Mouse (Mus musculus): Measurements from ENCODE around the gene Otud1. TPM values are rescaled to one million over a fixed set of nuclear protein-coding genes. Genes with fewer than 3 reads are reported as not detected.
A peak's percentile ranks its signal among the peaks of the same experiment; 100 is the strongest.

Gene Otud1
- polyA plus RNA-seq, 1 experiment from 2014 or later = 5.2 TPM

DNA sequence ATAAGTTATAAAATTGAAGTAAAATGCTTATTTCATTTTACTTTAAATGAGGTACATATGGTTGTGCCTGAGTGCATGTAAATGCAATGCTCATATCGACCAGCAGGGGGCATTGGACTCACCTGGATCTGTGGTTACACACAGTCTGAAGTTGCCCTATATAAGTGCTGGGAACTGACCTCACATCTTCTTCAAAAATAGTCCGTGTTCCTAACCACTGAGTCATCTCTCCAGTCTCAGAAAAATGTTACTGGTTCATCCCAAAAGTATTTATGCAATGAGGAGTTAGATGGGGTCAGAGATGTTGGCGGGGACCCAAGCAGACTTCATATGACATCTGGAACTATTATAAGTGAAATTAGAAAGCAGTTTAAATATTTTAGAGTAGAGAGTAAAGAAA, 25.4 kb downstream of the Otud1 start:
- Histone ChIP-seq H3K4me2 (no peak overlapping the region), H3K27me3 (replicated peaks) (no peaks in the 10 kb centered on the region), H3K9me3 (0 out of 2 replicates have a peak, but pooled peaks cover 6% of the 10 kb centered on the region), H3K9ac (no peak overlapping the region), H3K4me1 (peaks cover 13% of the 10 kb centered on the region), H3K4me3 (no peak overlapping the region), H3K27ac (replicated peaks) (no peak overlapping the region), H3K36me3 (no peaks in the 10 kb centered on the region)
- WGBS = 49% methylated on average over 3 of the region's 3 CpGs
- ATAC-seq (ENCODE audit: extremely low read depth, insufficient number of reproducible peaks, low FRiP score, low TSS enrichment) = no peak

DNA sequence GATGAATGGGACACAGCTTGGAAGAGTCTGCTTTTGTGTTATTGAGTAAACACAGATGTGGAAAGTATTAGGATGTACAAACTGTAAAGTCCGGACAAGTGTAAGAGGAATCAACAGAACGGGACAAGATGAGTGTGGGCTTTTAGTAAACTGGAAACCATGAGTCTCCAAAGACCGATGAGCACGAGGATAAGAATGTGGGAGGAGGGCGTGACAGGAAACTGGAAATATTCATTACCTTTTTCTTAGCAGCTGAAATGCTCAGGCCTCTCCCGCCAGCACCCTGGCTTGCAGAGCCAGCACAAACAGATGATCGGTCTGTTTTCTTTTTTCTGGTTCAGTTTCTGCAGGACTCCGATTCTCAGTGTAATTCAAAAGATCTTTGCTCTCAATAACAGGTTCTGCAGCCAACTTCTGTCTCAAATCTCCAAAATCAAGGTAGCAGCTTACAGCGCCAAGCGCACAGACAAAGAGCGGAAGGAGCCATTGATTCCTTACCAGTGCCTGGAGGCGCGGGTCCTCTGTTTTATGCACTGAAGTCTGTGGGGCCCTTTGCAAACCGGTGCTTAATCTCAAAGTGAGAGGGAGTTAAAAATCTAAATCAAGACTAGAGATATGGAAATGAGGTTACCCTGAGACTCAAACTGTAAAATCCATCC, 28.1 kb downstream of the Otud1 start:
- no peak overlapping the region for H3K27ac ChIP-seq (replicated peaks)
- H3K36me3 ChIP-seq = no peaks in the 10 kb centered on the region
- WGBS = 59% methylated on average over 14 of the region's 14 CpGs
- H3K4me1 ChIP-seq = peaks cover 25% of the 10 kb centered on the region
- no peaks in the 10 kb centered on the region for H3K27me3 ChIP-seq (replicated peaks)
- H3K9me3 ChIP-seq = 0 out of 2 replicates have a peak, but pooled peaks cover 6% of the 10 kb centered on the region
- no peak for ATAC-seq (ENCODE audit: extremely low read depth, insufficient number of reproducible peaks, low FRiP score, low TSS enrichment)
- H3K4me3 ChIP-seq = no peak overlapping the region
- no peak overlapping the region for H3K4me2 ChIP-seq
- no peak overlapping the region for H3K9ac ChIP-seq

DNA sequence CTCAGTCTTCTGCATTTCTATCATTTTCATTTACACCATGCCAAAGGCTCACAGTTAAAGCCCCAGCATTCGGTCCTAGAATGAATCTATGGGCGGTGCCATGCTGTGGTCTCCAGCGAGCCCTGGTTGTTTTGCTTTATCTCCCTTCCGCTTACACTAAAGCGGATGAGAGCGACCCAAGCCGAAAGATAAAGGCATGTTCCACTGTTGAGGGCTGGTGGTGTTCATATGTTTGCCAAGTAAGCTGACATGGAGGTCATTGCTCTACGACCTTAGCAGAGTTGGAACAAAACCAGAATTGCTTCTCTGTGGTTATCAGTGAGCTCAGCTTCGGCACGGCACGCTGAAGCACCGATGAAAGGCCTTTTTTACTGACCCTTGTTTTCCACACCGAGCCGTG, 32.5 kb downstream of the Otud1 start:
- no peak for ATAC-seq (ENCODE audit: extremely low read depth, insufficient number of reproducible peaks, low FRiP score, low TSS enrichment)
- peak overlapping the region; percentile 2 for H3K9ac ChIP-seq
- peaks cover 31% of the 10 kb centered on the region for H3K4me1 ChIP-seq
- peak overlapping the region; percentile 58 for H3K4me2 ChIP-seq
- 22% methylated on average over 14 of the region's 14 CpGs for WGBS
- peaks cover 5% of the 10 kb centered on the region for H3K27me3 ChIP-seq (replicated peaks)
- peak overlapping the region; percentile 8; the same call in 1 of the 2 replicates for H3K4me3 ChIP-seq
- no peaks in the 10 kb centered on the region for H3K9me3 ChIP-seq
- no peaks in the 10 kb centered on the region for H3K36me3 ChIP-seq
- H3K27ac ChIP-seq (replicated peaks) = peak overlapping the region; percentile 65

DNA sequence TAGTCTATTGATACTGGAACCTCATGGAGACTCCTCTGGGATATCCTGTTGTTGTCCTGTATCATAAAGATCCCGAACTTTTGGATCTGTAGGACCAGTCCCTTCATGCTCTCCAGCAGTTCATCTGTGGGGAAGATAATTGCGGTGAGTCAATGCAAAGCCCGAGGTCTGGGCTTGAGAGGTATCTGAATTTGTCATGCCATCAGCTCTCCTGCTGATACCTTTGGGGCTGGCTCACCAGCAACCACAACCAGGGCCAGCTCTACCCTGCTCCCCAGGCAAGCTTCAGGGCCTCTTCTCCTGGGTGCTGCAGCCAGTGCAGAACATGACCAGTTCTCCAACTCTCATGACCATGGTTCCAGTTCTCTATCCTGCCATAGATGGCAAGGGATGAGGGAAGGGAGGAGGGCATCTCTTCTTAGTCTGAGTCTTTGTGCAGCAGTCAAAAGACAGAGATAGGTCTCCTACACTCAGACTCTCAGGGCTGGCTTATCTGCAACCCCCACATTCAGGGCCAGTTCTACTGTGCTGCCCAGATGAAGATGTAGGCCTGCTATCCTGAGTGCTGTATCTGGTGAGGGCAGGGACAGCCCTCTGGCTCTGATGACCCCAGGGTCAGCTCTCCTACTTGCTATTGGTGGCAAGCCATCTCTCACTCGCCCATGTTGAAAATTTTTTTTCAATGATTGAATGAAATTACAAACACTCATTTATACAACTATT, 42.2 kb downstream of the Otud1 start:
- no peak overlapping the region for H3K4me3 ChIP-seq
- no peaks in the 10 kb centered on the region for H3K9me3 ChIP-seq
- H3K27me3 ChIP-seq (replicated peaks) = no peaks in the 10 kb centered on the region
- H3K27ac ChIP-seq (replicated peaks) = no peak overlapping the region
- peaks cover 26% of the 10 kb centered on the region for H3K4me1 ChIP-seq
- no peak overlapping the region for H3K4me2 ChIP-seq
- no peaks in the 10 kb centered on the region for H3K36me3 ChIP-seq
- WGBS = 68% methylated on average over 4 of the region's 4 CpGs
- no peak for ATAC-seq (ENCODE audit: extremely low read depth, insufficient number of reproducible peaks, low FRiP score, low TSS enrichment)
- no peak overlapping the region for H3K9ac ChIP-seq

GRCm38 (mm10) chr2:19701386-19701785, 43.8 kb downstream of the Otud1 start:
- Histone ChIP-seq H3K27me3 (replicated peaks) (no peaks in the 10 kb centered on the region), H3K9me3 (no peaks in the 10 kb centered on the region), H3K4me2 (no peak overlapping the region), H3K27ac (replicated peaks) (no peak overlapping the region), H3K4me3 (no peak overlapping the region), H3K9ac (no peak overlapping the region), H3K36me3 (no peaks in the 10 kb centered on the region), H3K4me1 (peaks cover 28% of the 10 kb centered on the region)
- no peak for ATAC-seq (ENCODE audit: extremely low read depth, insufficient number of reproducible peaks, low FRiP score, low TSS enrichment)
- WGBS = 84% methylated on average over 3 of the region's 3 CpGs

DNA sequence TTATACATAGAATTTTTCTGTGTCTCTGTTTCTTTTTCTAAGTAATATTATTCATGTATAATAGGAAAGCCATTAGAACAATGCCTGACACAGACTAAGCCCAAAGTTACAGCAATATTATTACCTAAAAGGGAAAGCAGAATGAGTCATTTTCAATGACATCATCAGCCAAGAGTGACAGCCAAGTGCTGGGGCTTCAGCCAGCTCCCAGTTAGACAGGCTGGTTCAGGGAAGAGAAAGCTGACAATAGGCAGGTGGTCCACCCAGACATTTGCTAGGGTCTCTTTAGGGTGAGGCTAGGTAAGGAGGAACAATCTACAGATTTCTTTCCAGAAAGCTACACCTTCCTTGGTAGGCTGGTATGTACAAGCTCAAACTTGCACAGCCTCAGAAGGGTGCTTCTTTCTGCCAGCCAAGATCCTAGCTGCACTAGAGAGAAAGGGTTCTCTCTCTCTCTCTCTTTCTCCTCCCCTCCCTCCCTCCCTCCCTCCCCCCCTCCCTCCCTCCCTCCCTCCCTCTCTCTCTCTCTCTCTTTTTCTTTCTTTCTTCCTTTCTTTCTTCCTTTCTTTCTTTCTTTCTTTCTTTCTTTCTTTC, 45.6 kb downstream of the Otud1 start:
- Histone ChIP-seq H3K27ac (replicated peaks) (peak overlapping the region; percentile 92), H3K4me1 (peaks cover 28% of the 10 kb centered on the region), H3K9ac (peak overlapping the region; percentile 56; the same call in 1 of the 2 replicates), H3K9me3 (0 out of 2 replicates have a peak, but pooled peaks cover 4% of the 10 kb centered on the region), H3K27me3 (replicated peaks) (no peaks in the 10 kb centered on the region), H3K4me2 (peak overlapping the region; percentile 31; the same call in 1 of the 2 replicates), H3K36me3 (no peaks in the 10 kb centered on the region), H3K4me3 (no peak overlapping the region)
- ATAC-seq (ENCODE audit: extremely low read depth, insufficient number of reproducible peaks, low FRiP score, low TSS enrichment) = no peak

- WGBS = 19% methylated on average over 4 of the region's 4 CpGs
- Histone ChIP-seq H3K9ac (no peak overlapping the region), H3K4me1 (peaks cover 28% of the 10 kb centered on the region), H3K4me3 (no peak overlapping the region), H3K4me2 (peak overlapping the region; percentile 39), H3K9me3 (0 out of 2 replicates have a peak, but pooled peaks cover 4% of the 10 kb centered on the region), H3K36me3 (no peaks in the 10 kb centered on the region), H3K27me3 (replicated peaks) (no peaks in the 10 kb centered on the region), H3K27ac (replicated peaks) (peak overlapping the region; percentile 93)
- peak; percentile 73; the same call in 1 of the 2 replicates for ATAC-seq (ENCODE audit: extremely low read depth, insufficient number of reproducible peaks, low FRiP score, low TSS enrichment)
Measured at GRCm38 (mm10) chr2:19703670-19704069, 46.1 kb downstream of the Otud1 start.

GRCm38 (mm10) chr2:19704272-19704671, 46.7 kb downstream of the Otud1 start:
- ATAC-seq (ENCODE audit: extremely low read depth, insufficient number of reproducible peaks, low FRiP score, low TSS enrichment) = no peak

GRCm38 (mm10) chr2:19706886-19707285, 49.3 kb downstream of the Otud1 start:
- 76% methylated on average over 4 of the region's 4 CpGs for WGBS
- Histone ChIP-seq H3K4me1 (peaks cover 23% of the 10 kb centered on the region), H3K9ac (no peak overlapping the region), H3K27me3 (replicated peaks) (no peaks in the 10 kb centered on the region), H3K36me3 (no peaks in the 10 kb centered on the region), H3K27ac (replicated peaks) (no peak overlapping the region), H3K4me3 (no peak overlapping the region), H3K9me3 (0 out of 2 replicates have a peak, but pooled peaks cover 4% of the 10 kb centered on the region), H3K4me2 (no peak overlapping the region)
- no peak for ATAC-seq (ENCODE audit: extremely low read depth, insufficient number of reproducible peaks, low FRiP score, low TSS enrichment)

More at GRCm38 (mm10) chr2:19704272-19704671, 46.7 kb downstream of the Otud1 start:
- H3K4me1 ChIP-seq = peaks cover 28% of the 10 kb centered on the region
- H3K9me3 ChIP-seq = 0 out of 2 replicates have a peak, but pooled peaks cover 4% of the 10 kb centered on the region
- no peaks in the 10 kb centered on the region for H3K27me3 ChIP-seq (replicated peaks)
- H3K9ac ChIP-seq = no peak overlapping the region
- peak overlapping the region; percentile 93 for H3K27ac ChIP-seq (replicated peaks)
- no peak overlapping the region for H3K4me3 ChIP-seq
- H3K36me3 ChIP-seq = no peaks in the 10 kb centered on the region
- H3K4me2 ChIP-seq = peak overlapping the region; percentile 39
